Mouse (Mus musculus) cerebellum, adult 2 months (tissue): ENCODE results near the gene Cog5.

Source experiments
- CTCF ChIP-seq: fragments of 200-500 bp; IDR thresholded peaks from 2 replicates; pipeline ENCODE4 v1.5.1; 2011; ENCODE audit warnings: low read depth, mild to moderate bottlenecking, control low read depth, low read length, moderate library complexity, borderline replicate concordance; ENCODE audit not compliant: insufficient read depth
- POLR2A ChIP-seq: fragments of 200-500 bp; IDR thresholded peaks from 2 replicates; pipeline ENCODE4 v1.6.1; 2011; ENCODE audit warnings: low read length, control low read depth, borderline replicate concordance; ENCODE audit not compliant: insufficient read depth

GRCm38 (mm10) chr12:31969111-31969510 lies 314.4 kb downstream of the Cog5 start:
- TF ChIP-seq POLR2A (no peak), CTCF (no peak)
